Mouse (Mus musculus): ENCODE data around the gene Fam102a. TPM values are rescaled to one million over a fixed set of nuclear protein-coding genes. Genes with fewer than 3 reads are reported as not detected.
A peak's percentile ranks its signal among the peaks of the same experiment; 100 is the strongest.

The Fam102a gene
- polyA plus RNA-seq, 1 experiment from 2014 or later: 19.9 TPM

DNA sequence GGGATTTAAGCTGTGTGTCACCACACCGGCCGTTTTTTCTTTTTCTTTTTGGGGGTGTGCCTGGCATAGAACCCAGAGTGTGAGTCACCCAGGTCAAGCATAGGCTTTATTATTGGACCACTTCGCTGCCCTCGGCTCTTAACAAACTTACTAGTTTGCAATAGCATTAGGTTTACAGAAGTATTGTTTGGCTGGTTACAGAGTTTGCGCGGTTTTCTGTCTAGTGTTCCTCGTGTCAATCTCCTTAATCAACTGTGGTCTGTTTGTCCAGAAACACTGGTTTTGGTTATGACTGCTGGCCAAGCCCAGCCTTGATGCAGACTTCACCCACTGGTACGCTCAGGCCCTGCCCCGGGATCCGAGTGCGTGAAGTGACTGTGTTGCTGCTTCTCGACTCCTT, 32.3 kb upstream of the Fam102a start:
- ATAC-seq (ENCODE audit: insufficient read depth): no peak
- no peak for TF ChIP-seq CTCF (IDR thresholded peaks at IDR 0.05; ENCODE audit: low read depth)
- Histone ChIP-seq H3K36me3 (ENCODE audit: insufficient read depth) (no peaks in the 10 kb centered on the region), H3K27me3 (ENCODE audit: insufficient read depth, low read length) (no peaks in the 10 kb centered on the region), H3K4me3 (ENCODE audit: low read depth, low read length) (no peak overlapping the region), H3K9ac (no peak overlapping the region), H3K9me3 (ENCODE audit: low read depth, low read length) (peaks cover 6% of the 10 kb centered on the region; the same call in 1 of the 2 replicates), H3K4me2 (no peak overlapping the region), H3K27ac (ENCODE audit: low read depth) (no peak overlapping the region), H3K4me1 (ENCODE audit: insufficient read depth) (no peaks in the 10 kb centered on the region)
- WGBS: 77% methylated on average over 12 of the region's 12 CpGs
- no peak for DNase-seq

DNA sequence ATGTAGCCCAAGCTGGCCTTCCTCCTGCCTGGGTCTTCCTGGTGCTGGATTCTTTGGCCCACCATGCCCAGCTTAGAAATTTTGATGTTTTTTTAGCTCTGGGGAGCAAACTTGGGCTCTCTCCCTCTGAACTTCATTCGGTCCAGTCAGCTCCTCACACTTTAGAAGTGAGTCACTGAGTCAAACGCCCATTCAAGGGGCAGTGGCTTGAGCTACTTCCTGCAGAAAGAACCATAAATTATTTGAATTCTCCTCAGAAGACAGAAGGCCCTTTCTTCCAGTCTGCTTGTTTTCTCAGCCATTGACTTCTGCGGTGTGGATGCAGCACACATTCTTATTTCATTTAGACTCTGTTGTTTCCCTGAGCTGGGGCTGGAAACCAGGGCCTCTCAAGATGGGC, 31.5 kb upstream of the Fam102a start:
- 36% methylated on average over 3 of the region's 3 CpGs for WGBS
- H3K36me3 ChIP-seq (ENCODE audit: insufficient read depth): no peaks in the 10 kb centered on the region
- no peak overlapping the region for H3K9ac ChIP-seq
- no peak for ATAC-seq (ENCODE audit: insufficient read depth)
- peaks cover 4% of the 10 kb centered on the region; the same call in 1 of the 2 replicates for H3K9me3 ChIP-seq (ENCODE audit: low read depth, low read length)
- H3K4me3 ChIP-seq (ENCODE audit: low read depth, low read length): no peak overlapping the region
- TF ChIP-seq CTCF (IDR thresholded peaks at IDR 0.05; ENCODE audit: low read depth): no peak
- peak overlapping the region; percentile 77 for H3K27ac ChIP-seq (ENCODE audit: low read depth)
- H3K4me1 ChIP-seq (ENCODE audit: insufficient read depth): no peaks in the 10 kb centered on the region
- no peak for DNase-seq
- no peaks in the 10 kb centered on the region for H3K27me3 ChIP-seq (ENCODE audit: insufficient read depth, low read length)
- H3K4me2 ChIP-seq: no peak overlapping the region

DNA sequence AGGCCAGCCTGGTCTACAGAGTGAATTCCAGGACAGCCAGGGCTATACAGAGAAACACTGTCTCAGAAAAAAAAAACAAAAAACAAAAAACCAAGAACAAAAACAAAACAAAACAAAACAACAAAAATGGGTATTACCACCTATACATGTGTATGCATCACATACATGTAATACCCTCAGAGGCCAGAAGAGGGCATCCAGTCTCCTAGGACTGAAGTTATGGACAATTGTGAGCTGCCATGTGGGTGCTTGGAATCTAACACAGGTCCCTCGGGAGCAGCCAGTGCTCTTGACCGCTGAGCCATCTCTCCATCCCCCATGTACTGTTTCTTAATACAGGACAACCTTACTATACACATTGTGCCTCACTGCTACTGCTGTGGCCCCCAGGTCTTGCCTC, 29.6 kb upstream of the Fam102a start:
- 97% methylated on average over 2 of the region's 2 CpGs for WGBS
- TF ChIP-seq CTCF (IDR thresholded peaks at IDR 0.05; ENCODE audit: low read depth): no peak
- Histone ChIP-seq H3K9me3 (ENCODE audit: low read depth, low read length) (no peaks in the 10 kb centered on the region), H3K9ac (no peak overlapping the region), H3K4me3 (ENCODE audit: low read depth, low read length) (no peak overlapping the region), H3K36me3 (ENCODE audit: insufficient read depth) (no peaks in the 10 kb centered on the region), H3K4me1 (ENCODE audit: insufficient read depth) (peaks cover 6% of the 10 kb centered on the region; the same call in 1 of the 2 replicates), H3K27me3 (ENCODE audit: insufficient read depth, low read length) (no peaks in the 10 kb centered on the region), H3K4me2 (no peak overlapping the region), H3K27ac (ENCODE audit: low read depth) (no peak overlapping the region)
- DNase-seq (no peak), ATAC-seq (ENCODE audit: insufficient read depth) (no peak)

DNA sequence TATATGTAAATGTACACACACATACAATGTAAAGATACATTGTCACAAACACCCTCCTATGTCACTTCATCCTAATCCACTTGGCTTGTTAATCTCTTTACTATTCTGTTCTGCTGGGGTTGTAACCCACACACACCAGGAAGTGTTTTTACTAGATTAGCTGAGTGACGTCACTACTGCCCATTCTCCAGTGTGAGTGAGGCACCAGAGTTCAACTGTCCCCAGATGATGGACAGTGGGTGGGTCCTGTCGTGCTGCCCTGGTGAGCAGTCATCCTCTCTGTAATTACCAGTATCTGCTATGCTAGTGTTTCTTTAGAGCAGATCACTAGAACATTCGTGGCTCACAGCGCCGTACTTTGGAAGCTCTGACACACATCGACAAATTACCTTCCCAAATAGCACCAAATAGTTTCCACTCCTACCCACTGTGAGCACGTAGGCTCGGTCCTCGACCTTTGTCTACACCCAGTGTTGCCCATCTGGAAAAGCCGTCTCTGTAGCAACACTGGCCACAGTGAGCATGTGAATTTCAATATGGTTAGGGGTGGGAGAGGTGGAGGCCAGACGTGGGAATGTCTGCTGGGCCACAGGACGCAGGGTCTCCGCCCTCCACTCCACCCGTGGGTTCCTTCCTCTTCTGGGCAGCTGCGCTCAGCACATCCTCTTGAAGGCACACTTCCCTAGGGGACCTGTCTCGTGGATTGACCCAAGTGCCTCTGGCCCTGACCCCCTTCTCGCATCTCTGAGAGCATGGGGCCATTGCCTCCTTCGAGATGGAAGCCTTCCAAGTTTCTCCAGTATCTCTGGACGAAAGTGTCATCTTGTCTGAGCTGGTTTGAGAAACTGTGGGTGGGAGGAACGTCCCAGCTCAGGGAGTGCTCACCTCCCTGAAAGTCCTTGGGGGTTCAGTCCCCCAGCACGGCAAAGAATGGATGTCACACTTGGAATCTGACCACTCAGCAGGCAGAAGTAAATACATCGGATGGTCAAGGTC, 28.2 kb upstream of the Fam102a start:
- ATAC-seq (ENCODE audit: insufficient read depth): no peak
- no peak for DNase-seq
- H3K4me2 ChIP-seq: no peak overlapping the region
- H3K27ac ChIP-seq (ENCODE audit: low read depth): peak overlapping the region; percentile 65; the same call in 1 of the 2 replicates
- H3K9me3 ChIP-seq (ENCODE audit: low read depth, low read length): no peaks in the 10 kb centered on the region
- 51% methylated on average over 22 of the region's 22 CpGs for WGBS
- H3K27me3 ChIP-seq (ENCODE audit: insufficient read depth, low read length): no peaks in the 10 kb centered on the region
- no peak overlapping the region for H3K9ac ChIP-seq
- no peaks in the 10 kb centered on the region for H3K36me3 ChIP-seq (ENCODE audit: insufficient read depth)
- H3K4me3 ChIP-seq (ENCODE audit: low read depth, low read length): no peak overlapping the region
- TF ChIP-seq CTCF (IDR thresholded peaks at IDR 0.05; ENCODE audit: low read depth): no peak
- H3K4me1 ChIP-seq (ENCODE audit: insufficient read depth): peaks cover 6% of the 10 kb centered on the region; the same call in 1 of the 2 replicates

DNA sequence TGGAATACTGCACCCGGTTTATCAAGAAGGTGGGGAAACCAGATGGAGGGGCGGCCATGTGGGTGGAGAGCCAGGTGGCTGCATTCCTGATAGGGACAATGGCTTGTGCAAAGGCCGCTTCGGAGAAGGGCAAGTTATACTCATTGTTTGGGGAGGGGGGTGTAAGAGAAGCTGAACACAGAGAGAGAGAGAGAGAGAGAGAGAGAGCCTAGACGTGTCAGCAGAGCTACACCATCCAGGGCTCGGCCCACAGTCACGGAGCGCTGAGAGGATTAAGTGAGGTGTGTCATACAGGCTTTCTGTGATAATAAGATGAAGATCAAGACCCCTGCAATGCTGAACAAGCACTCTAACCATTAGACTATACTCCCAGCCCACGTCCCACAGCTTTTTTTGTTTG, 27.2 kb upstream of the Fam102a start:
- Histone ChIP-seq H3K27me3 (ENCODE audit: insufficient read depth, low read length) (no peaks in the 10 kb centered on the region), H3K9me3 (ENCODE audit: low read depth, low read length) (no peaks in the 10 kb centered on the region), H3K36me3 (ENCODE audit: insufficient read depth) (no peaks in the 10 kb centered on the region), H3K4me1 (ENCODE audit: insufficient read depth) (peaks cover 6% of the 10 kb centered on the region; the same call in 1 of the 2 replicates), H3K4me2 (no peak overlapping the region), H3K9ac (no peak overlapping the region), H3K27ac (ENCODE audit: low read depth) (peak overlapping the region; percentile 65; the same call in 1 of the 2 replicates), H3K4me3 (ENCODE audit: low read depth, low read length) (no peak overlapping the region)
- DNase-seq: peak; percentile 41
- peak; percentile 35 for ATAC-seq (ENCODE audit: insufficient read depth)
- TF ChIP-seq CTCF (IDR thresholded peaks at IDR 0.05; ENCODE audit: low read depth): no peak
- WGBS: 46% methylated on average over 9 of the region's 9 CpGs

DNA sequence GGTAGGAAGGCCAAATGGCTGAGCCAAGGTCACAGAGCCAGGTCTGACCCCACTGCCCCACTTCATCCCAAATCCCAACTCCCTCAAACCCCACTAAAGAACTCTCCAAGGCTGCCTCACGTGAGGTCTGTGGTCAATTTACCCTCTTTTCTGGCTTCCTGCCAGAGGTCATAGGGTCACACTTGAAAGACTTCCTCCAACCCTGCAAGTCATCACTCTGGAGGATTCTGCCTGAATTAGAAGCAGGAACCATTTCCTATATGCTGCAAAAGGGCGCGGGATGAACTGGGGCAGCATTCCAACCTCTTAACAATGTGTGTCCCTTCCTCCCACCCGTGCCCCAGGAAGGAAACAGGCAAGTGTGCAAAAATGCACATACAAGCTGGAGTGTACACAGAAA, 25.8 kb upstream of the Fam102a start:
- 17% methylated on average over 4 of the region's 4 CpGs for WGBS
- peak; percentile 82 for DNase-seq

DNA sequence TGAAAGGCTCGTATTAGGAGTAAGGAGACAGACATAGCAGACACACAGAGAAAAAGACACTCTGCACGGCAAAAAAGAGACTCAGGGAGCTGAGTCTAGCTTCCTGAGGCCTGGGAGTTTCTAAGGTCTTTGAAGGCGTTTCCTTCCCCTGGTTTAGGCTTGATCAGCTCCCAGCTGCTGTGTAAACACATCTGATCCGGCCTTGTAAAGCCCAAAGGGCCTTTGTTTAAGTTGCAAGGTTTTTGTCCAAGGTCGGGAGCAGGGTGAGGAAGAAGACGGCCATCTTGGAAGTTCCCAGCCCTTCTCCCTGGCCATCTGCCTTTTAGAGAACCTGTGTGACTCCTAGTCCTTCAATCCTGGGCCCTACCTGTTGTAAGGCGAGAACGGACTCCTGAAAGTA, 25.2 kb upstream of the Fam102a start:
- no peaks in the 10 kb centered on the region for H3K9me3 ChIP-seq (ENCODE audit: low read depth, low read length)
- peak overlapping the region; percentile 68 for H3K27ac ChIP-seq (ENCODE audit: low read depth)
- TF ChIP-seq CTCF (IDR thresholded peaks at IDR 0.05; ENCODE audit: low read depth): no peak
- WGBS: 33% methylated on average over 8 of the region's 8 CpGs
- no peak overlapping the region for H3K9ac ChIP-seq
- no peaks in the 10 kb centered on the region for H3K36me3 ChIP-seq (ENCODE audit: insufficient read depth)
- no peak overlapping the region for H3K4me3 ChIP-seq (ENCODE audit: low read depth, low read length)
- H3K27me3 ChIP-seq (ENCODE audit: insufficient read depth, low read length): no peaks in the 10 kb centered on the region
- H3K4me2 ChIP-seq: peak overlapping the region; percentile 16; the same call in 1 of the 2 replicates
- H3K4me1 ChIP-seq (ENCODE audit: insufficient read depth): peaks cover 6% of the 10 kb centered on the region; the same call in 1 of the 2 replicates
- ATAC-seq (ENCODE audit: insufficient read depth) (no peak), DNase-seq (peak; percentile 62)

More for the DNA sequence above, 25.8 kb upstream of the Fam102a start:
- H3K27me3 ChIP-seq (ENCODE audit: insufficient read depth, low read length): no peaks in the 10 kb centered on the region
- no peak overlapping the region for H3K9ac ChIP-seq
- no peak for TF ChIP-seq CTCF (IDR thresholded peaks at IDR 0.05; ENCODE audit: low read depth)
- H3K4me3 ChIP-seq (ENCODE audit: low read depth, low read length): no peak overlapping the region
- peak overlapping the region; percentile 68 for H3K27ac ChIP-seq (ENCODE audit: low read depth)
- H3K36me3 ChIP-seq (ENCODE audit: insufficient read depth): no peaks in the 10 kb centered on the region
- H3K4me1 ChIP-seq (ENCODE audit: insufficient read depth): peaks cover 6% of the 10 kb centered on the region; the same call in 1 of the 2 replicates
- no peaks in the 10 kb centered on the region for H3K9me3 ChIP-seq (ENCODE audit: low read depth, low read length)
- H3K4me2 ChIP-seq: peak overlapping the region; percentile 16; the same call in 1 of the 2 replicates
- no peak for ATAC-seq (ENCODE audit: insufficient read depth)
